Mouse (Mus musculus) adrenal gland, postnatal 14 days (tissue): ENCODE results near the gene Clpx. TPM values are rescaled to one million over a fixed set of nuclear protein-coding genes. Genes with fewer than 3 reads are reported as not detected.
"Not testable (repeated sequence)": the region's sequence is repeated elsewhere in the genome, so short reads cannot be mapped to it uniquely, and the experiment has no call there.

ENCODE experiments used
- DNase-seq: peaks from one replicate; pipeline ENCODE4 v3.0.0; 2021; ENCODE audit warnings: mixed read lengths
- long read RNA-seq, 2 experiments: library from polyadenylated mRNA; stranded (forward); transcript quantifications; one replicate each; pipeline ENCODE4 v2.0.0; 2021
- total RNA-seq: library from RNA; stranded (reverse); gene quantifications from 2 replicates; pipeline ENCODE4 v1.2.3, GENCODE M21; 2021

Clpx gene
- 132 and 152 TPM in 2 replicates for total RNA-seq
- long read RNA-seq, experiment 1, transcript Clpx-201 (14 exons, 2,885 nt), result major isoform, 196 of 226 reads
- long read RNA-seq, experiment 1, transcript Clpx-202 (13 exons, 2,809 nt), result minor isoform, 13 of 226 reads
- long read RNA-seq, experiment 1, partial matches to known transcripts, result 8 of 226 reads
- long read RNA-seq, experiment 1, other reads (novel, unspliced or antisense), result 9 of 226 reads
- long read RNA-seq, experiment 2, transcript Clpx-202 (13 exons, 2,809 nt), result minor isoform, 20 of 205 reads
- long read RNA-seq, experiment 2, transcript Clpx-201 (14 exons, 2,885 nt), result major isoform, 148 of 205 reads
- long read RNA-seq, experiment 2, partial matches to known transcripts, result 20 of 205 reads
- long read RNA-seq, experiment 2, other reads (novel, unspliced or antisense), result 17 of 205 reads

GRCm38 (mm10) chr9:65293973-65294715 is at the start of gene Clpx:
Gene Clpx (plus strand): TSS chr9:65294260.
- DNase-seq, result peak; percentile 99

GRCm38 (mm10) chr9:65247502-65248376 is 46.3 kb upstream of the Clpx start:
- DNase-seq, result no peak

GRCm38 (mm10) chr9:65248377-65248690 is 45.7 kb upstream of the Clpx start:
- no peak for DNase-seq

GRCm38 (mm10) chr9:65252026-65252425 is 42.0 kb upstream of the Clpx start:
- peak; percentile 74 for DNase-seq

GRCm38 (mm10) chr9:65255906-65256600 is 38.0 kb upstream of the Clpx start:
- DNase-seq, result peak; percentile 49

GRCm38 (mm10) chr9:65257218-65257910 is 36.7 kb upstream of the Clpx start:
- DNase-seq, result no peak

- no peak for DNase-seq
Observed at GRCm38 (mm10) chr9:65259366-65259765, 34.7 kb upstream of the Clpx start.

GRCm38 (mm10) chr9:65261591-65262230 is 32.3 kb upstream of the Clpx start:
- DNase-seq, result peak; percentile 42

GRCm38 (mm10) chr9:65262641-65263120 is 31.4 kb upstream of the Clpx start:
- DNase-seq, result no peak

GRCm38 (mm10) chr9:65264959-65265358 is 29.1 kb upstream of the Clpx start, which contains the start of gene Cilp:
Gene Cilp (plus strand): TSS chr9:65265180.
- DNase-seq, result no peak

- DNase-seq, result peak; percentile 37
Observed at GRCm38 (mm10) chr9:65267742-65268515, 26.1 kb upstream of the Clpx start.

- DNase-seq, result no peak
Observed at GRCm38 (mm10) chr9:65273048-65273809, 20.8 kb upstream of the Clpx start.

- no peak for DNase-seq
Observed at GRCm38 (mm10) chr9:65273873-65274272, 20.2 kb upstream of the Clpx start.

- not testable (repeated sequence) for DNase-seq
Observed at GRCm38 (mm10) chr9:65274851-65275250, 19.2 kb upstream of the Clpx start.

- DNase-seq, result peak; percentile 47
Observed at GRCm38 (mm10) chr9:65275810-65276530, 18.1 kb upstream of the Clpx start.

GRCm38 (mm10) chr9:65281536-65282151 is 12.4 kb upstream of the Clpx start:
- peak; percentile 33 for DNase-seq

- peak; percentile 54 for DNase-seq
Observed at GRCm38 (mm10) chr9:65283301-65283700, 10.8 kb upstream of the Clpx start.

GRCm38 (mm10) chr9:65288252-65288651 is 5.8 kb upstream of the Clpx start:
- DNase-seq, result not testable (repeated sequence)
